Mouse (Mus musculus) cerebral cortex, adult 2 months (tissue): ENCODE measurements around the gene BC017158.

Source experiments
- WGBS: fragments of 180-500 bp; shearing (Covaris S2); methylation state at CpG from one replicate; pipeline ENCODE4 v1.1.7; 2018; 5-methylcytosine and 5-hydroxymethylcytosine counted together

The BC017158 gene

DNA sequence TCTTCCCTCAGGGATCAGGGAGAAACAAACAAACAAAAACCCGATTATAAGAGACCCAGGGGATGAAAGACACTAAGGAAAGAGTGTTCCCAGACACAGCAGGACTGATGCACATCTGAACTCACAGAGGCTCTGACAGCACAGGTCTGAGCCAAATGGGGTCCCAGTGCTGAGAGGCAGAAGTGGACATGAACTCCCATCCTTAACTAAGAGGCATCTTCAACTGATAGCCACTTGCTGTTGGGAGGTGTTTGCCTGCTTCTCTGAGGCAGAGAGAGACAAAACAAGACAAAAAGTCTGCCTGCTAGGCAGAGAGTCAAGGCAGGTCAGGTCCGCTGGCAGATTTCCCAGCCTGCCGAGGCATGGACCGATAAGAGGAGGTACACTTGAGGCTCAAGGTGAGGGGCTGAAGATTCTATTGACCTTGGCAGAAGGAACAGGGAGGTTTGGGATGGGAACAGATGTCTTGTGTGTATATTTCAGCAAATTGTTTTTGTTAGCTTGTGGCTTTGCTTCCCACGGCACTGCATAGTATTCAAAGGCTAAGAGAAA, 41.1 kb downstream of the BC017158 start:
- WGBS, result 36% methylated on average over 5 of the region's 5 CpGs

DNA sequence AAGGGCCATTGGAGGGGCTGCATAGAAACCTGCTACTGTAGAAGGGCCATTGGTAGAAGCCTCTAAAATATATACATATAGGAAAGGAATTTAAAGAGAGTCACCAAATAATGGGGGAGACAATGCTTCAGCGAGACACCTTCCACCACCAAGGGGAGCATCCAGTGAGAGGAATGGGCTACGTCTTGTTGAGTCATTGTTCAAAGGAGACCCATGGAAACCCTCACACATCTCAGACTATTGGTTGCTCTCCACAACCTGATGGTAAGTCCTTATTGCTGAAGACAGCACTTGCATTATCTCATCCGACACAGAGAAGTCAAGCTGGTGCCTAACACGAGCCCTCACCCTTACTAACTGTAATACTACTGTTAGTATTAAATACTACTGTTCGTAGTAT, 42.2 kb downstream of the BC017158 start:
- WGBS, result 91% methylated on average over 5 of the region's 5 CpGs

DNA sequence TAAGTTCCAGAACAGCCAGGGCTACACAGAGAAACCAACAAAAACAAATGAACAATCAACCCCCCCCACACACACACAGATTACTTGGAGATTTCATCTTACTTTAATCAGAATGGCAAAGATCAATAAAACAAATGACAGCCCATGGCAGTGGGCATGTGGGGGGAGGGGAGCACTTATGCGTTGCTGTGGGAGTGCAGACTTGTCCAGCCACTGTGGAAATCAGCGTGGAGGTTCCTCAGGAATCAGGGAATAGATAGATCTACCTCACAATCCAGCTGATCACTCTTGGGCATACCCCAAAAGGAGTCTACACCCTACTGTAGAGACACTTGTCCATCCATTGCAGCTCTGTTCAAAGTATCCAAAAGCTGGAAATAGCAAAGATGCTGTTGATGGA, 43.0 kb downstream of the BC017158 start:
- 61% methylated on average over 2 of the region's 2 CpGs for WGBS

DNA sequence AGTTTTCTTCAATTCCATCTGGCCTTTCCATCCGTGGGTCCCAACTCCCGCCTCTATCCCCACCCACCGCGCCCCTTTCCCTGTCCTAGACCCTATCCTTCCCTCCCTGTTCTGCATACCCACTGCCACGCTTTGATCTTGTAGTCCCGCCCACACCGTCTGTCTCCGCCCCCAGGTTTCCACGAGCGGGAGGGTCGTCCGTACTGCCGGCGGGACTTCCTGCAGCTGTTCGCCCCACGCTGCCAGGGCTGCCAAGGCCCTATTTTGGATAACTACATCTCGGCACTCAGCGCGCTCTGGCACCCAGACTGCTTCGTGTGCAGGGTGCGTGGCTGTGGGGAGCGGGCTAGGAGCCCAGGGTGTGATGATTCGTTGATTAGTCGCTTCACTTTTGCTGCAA, 45.4 kb downstream of the BC017158 start:
- 16% methylated on average over 24 of the region's 24 CpGs for WGBS

DNA sequence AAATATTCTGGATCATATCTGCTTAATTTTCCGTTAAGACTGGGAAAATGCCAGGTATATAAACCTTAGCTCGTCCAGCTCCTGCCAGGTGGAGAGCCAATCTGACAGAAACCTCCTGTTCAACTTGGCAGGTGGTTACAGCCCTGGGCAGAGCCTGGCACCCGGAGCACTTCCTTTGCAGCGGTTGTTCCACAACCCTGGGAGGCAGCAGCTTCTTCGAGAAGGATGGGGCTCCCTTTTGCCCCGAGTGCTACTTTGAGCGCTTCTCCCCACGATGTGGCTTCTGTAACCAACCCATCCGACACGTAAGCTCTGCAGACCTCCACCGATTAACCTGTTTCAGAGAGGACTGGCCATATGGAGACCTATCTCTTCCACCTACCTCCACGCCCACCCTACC, 46.0 kb downstream of the BC017158 start:
- 53% methylated on average over 12 of the region's 12 CpGs for WGBS

DNA sequence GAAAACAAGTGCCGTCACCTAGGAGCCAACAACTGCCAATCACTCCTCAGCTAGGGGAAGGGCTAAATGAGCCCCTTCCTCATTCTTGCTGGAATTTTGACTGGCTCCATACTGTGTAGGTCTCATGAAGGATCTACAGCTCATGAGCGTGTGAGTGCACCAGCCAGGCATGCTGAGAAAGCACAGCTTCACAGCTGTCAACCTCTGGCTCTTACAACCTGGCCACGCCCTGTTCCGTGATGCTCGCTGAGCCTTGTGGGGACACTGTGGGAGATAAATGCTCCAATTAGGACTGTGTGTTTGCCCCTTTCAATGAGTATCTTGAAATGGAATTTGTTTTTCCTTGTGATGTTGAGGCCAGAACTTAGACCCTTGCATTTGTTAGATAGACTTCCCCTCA, 48.0 kb downstream of the BC017158 start:
- WGBS, result 90% methylated on average over 5 of the region's 5 CpGs

DNA sequence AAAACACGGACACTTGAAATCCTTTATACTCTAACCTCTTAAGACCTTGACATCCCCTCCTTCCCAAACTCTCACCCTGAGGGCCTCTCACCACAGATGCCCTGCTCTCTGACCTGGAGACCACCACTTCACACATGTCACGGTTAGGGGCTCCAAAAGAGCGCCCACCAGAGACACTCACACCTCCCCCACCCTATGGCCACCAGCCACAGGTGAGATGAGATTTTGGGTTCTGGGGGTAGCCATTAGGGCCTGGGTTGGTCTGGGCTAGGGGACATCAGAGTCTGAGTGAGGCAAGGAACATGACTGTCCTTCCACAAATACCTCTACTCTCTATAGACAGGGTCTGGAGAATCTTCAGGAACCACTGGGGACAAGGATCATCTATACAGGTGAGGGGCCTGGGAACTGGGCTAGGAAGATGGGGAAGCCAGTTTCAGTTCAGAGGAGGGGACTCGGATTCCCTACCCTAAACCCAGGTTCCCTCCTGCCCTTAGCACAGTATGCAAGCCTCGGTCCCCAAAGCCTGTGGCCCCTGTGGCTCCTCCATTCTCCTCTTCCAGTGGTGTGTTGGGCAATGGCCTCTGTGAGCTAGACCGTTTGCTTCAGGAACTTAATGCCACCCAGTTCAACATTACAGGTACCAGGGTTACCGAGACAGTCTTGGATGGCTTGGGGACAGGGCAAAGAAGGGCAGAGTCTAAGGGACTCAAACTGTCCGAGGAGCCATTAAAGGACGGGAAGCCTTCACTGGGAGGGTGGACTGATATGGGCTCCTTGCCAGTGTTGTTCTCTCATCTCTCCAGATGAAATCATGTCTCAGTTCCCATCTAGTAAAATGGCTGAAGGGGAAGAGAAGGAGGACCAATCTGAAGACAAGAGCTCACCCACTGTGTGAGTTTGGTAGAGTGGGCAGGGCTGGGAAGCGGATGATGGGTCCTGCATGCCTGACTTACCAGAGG, 49.6 kb downstream of the BC017158 start:
- WGBS, result 80% methylated on average over 10 of the region's 10 CpGs

DNA sequence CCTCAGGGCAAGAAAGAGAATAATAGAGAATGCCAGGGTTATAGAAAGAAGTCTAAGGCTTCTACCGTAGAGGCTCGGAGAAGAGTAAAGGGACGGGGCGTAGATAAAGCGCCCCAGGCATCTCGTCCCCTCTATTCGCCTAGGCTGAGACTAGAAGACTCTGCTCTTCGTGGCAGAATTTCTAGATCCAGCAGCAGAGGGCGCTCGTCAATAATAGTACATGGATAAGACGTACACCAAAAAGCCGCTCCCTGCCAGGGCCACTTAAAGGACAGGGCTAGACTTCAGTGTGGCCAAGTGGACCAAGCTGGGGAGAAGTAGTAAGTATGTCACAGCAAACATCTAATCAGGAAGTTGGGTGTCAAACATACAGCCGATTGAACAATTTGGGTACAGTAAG, 50.5 kb downstream of the BC017158 start:
- 1% methylated on average over 13 of the region's 13 CpGs for WGBS

DNA sequence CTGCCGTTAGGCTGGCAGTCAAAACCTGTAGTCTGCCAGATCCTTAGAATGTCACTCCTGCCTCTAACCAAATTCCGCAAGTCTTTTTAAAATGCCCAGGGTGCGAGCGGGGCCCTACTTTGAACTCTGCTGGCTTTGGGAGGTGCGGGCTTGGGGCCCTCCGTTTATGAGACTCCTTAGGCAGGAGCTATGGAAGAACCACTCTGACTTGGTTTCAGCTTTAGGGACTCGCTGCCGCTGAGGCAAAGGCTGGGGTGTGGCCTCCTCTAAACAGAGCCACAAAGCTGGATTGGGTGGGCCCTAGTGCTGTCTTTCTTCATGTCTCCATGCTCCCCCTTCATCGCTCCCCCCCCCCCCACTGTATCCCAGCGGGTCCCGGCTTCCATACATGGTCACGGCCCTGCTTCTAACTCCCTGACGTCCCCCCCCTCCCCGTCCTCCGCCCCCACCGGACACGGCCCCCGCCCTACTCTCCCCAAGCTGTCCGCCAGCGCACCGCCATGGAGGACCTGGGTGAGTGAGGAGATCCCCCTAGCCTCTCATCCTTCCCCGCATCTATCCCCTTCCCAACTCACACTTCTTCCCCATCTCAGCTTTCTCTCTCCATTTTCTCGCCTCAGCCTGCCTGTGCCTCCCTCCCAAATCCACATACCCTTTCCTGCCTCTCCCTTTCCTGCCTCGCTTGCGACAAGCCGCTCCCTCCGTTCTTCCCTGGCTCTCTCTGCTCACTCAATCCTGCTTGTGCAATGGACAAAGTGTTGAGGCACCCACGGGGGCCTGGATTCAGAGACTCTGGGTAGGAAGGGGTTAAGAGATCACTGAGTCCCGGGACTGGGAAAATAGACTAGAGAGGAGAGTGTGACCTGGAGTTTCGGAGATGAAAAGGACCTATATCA, 51.2 kb downstream of the BC017158 start, which contains the start of gene Tgfb1i1:
Tgfb1i1 (plus strand) TSS at position 317 of the 896 bp plus-strand sequence.
- WGBS, result 3% methylated on average over 28 of the region's 30 CpGs

DNA sequence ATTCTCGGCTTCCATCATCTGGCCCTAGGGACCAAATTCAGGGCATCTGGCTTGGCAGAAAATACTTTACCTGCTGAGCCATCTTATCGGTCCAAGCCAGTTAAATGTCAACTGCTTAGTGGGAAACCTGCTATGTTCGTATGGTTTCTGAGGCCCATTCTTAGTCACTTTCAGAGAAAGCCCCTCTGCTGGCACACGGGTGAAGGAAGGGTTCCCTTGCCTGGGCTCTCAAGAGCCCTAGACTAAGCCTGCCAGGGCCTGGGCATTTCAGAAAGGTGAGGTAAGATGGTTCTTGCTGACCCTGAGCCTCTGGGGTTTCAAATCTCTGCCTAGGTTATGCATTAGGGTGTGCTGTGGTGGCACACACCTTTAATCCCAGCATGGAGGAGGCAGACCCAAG, 52.4 kb downstream of the BC017158 start:
- WGBS, result 92% methylated on average over 4 of the region's 4 CpGs

DNA sequence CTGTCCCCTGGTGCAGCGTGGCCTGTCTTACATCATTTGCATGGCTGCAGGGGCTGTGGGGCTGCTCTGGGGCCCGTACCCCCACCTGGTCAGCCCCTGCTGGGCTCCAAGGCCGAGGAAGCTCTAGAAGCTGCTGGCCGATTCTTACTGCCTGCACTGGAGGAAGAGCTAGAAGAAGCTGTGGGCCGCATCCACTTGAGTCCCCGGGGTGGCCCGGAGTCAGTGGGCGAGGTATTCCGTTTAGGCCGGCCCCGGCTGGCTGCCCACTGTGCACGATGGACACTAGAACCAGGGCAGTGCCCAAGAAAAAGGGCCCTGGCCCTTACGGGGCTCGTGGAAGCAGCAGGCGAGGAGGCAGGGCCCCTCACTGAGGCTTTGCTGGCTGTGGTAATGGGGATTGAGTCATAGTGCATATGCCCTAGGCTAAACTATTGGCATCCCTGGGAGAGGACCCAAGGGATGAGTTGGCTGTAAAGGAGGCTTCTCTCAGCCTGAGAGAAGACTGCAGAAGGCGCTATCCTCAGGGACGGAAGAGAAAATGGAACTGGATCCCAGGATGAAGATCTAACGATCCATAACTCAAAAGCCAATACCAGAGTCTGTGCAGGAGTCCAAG, 53.5 kb downstream of the BC017158 start:
- WGBS, result 87% methylated on average over 18 of the region's 18 CpGs

DNA sequence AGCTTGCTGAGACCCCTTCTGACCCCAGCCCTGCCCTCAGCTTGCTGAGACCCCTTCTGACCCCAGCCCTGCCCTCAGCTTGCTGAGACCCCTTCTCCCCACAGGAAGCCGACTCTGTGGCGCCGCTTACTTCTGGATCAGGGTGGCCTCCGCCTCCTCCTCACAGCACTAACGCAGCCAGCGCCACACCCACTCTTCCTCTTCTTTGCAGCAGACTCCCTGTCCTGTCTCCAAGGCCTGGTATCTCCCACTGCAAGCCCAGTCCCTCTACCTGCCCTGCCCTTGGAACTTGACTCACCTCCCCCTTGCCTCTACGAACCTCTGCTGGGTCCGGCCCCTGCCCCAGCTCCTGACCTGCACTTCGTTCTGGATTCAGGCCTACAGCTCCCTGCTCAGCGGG, 54.0 kb downstream of the BC017158 start:
- WGBS, result 59% methylated on average over 10 of the region's 10 CpGs

DNA sequence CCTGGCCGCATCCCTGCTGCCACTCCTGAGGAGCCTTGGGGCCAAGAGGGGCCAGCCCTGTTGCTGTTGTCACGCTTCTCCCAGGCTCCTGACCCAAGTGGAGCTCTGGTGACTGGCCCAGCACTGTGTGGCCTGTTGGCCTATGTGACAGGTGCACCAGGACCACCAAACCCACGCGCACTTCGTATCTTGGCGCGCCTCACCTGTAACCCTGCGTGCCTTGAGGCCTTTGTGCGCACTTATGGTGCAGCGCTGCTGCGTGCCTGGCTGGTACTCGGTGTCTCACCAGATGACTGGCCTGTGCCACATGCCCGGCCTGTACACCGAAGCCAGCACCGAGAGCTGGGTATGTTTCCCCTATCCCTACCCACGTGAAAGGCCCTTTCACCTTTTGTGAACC, 55.6 kb downstream of the BC017158 start:
- 97% methylated on average over 16 of the region's 16 CpGs for WGBS

DNA sequence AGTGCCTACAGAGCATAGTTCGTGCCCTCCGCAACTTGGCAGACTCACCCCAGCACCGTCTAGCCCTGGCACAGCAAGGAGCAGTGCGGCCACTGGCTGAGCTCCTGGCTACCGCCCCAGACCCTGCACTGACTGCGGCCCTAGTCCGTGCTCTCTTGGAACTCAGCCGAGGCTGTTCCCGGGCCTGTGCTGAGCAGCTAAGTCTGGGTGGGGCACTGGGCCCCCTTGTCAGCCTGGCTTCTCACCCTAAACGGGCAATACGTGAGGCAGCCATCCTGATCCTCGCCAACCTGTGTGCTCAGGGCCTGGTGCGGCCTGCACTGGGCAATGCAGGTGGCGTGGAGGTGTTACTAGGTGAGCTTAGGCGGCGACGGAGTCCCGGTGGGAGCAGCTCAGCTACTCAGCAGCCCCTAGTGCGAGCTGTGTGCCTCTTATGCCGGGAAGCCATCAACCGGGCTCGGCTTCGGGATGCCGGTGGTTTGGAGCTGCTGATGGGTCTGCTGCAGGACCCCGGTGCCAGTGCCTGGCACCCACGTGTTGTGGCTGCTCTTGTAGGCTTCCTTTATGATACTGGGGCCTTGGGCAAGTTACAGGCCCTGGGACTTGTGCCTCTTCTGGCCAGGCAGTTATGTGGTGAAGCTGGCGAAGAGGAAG, 57.7 kb downstream of the BC017158 start:
- WGBS, result 84% methylated on average over 27 of the region's 27 CpGs

DNA sequence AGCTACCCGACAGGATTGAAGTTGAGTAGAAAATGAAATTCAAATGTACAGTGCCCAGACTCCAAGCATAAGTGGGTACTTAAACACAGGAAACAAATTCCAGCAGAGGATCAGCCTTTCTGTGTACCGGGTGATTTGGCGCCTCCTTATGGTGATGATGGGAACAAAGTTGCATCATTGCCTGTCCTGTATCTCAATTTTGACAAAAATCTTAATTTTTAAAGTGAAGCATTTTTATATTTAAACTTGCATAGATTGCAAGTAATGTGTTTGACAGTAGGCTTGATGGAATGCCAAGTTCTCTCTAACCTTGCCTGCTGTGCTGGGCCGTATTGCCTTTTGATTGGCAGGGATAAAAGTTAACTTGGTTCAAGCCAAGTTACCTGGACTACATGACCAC, 59.0 kb downstream of the BC017158 start:
- WGBS, result 15% methylated on average over 4 of the region's 4 CpGs

DNA sequence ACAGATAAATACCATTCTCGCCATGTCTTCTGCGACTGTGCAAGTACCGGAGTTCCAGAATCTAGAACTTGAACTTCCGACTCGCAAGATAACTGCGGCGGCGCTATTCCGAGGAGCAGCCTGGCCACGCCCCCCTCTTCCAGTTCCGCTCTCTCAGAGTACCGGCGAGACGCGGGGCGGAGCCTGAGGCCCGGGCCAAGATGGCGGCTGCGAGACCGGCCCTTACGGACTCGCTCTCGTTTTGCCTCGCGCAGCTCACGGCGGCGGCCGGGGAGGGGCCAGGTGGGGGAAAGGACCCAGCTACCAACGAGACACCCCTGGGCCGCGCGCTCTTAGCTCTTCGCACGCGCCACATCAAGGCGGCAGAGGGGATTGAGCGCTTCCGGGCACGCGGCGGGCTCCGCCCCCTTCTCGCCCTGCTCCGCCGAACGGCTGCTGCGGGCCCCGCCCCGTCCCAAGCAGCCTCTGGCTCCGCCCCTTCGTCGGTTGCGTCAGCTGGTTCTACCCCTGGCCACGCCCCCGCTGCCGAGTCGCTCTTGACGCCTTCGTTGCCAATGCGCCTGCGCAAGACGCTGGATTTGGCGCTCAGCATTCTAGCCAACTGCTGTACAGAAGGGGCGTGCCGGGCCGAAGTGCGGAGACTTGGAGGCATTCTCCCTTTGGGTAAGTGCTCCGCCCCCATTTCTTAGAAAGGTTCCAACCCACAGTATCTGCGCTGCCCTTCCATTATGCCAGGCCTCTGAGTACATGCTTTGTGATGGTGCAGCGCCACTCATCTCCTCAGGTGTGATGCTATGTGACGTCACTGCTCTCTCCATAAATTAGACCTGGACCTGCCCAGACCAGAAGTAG, 59.8 kb downstream of the BC017158 start, which contains the start of gene 9130023H24Rik:
9130023H24Rik (minus strand) TSS at position 105 of the 852 bp plus-strand sequence.
- WGBS, result under 1% methylated on average over 72 of the region's 72 CpGs

DNA sequence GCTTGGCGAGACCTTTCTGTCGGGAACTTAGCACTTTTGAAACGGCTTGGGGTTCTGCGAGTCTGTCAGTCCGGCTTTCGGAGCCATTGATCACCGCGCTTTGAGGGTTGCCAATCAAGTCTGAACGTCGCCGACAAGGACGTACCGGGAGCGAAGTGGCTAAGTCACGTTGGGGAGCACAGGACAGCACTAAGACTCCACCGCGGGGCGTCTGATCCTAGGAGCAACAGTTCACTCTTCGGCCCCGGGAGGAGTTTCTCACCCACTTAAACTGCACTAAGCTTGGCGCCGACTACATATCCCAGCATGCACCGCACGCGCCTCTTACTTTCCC, 60.4 kb downstream of the BC017158 start:
- WGBS, result under 1% methylated on average over 25 of the region's 25 CpGs

DNA sequence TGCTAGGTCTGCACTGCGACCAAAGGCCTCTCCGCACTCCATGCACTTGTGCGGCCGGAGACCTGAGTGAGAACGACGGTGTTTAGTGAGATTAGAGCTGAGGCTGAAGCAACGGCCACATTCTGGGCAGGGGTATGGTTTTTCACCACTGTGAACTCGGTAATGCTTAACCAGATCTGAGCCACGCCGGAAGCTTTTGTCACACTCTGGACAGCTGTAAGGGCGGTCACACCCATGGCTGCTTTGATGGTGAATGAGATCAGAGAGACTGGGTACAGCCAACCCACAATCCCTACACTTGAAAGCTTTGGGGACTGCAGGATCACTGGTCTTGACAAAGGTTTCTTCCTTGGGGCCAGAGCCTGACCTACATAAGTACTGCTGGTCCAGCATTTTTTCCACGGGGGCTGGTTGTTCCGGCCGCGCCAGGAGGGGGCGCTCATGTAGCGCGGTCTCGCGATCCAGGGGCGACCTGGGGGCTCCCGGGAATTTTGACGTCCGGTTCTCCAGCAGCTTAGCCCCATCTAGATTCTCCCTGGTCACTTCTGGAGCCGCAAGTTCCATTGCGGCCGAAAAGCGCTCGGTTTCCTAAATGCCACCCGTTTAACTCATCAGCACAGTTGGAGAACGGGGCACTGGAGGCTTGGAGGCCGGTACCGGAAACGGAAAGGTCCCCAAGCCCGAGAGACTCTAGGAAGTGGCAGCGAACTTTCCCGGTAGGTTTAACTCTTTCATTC, 60.9 kb downstream of the BC017158 start, which contains the start of gene Armc5:
Armc5 (plus strand) TSS at position 487 of the 737 bp plus-strand sequence.
- 23% methylated on average over 37 of the region's 37 CpGs for WGBS

DNA sequence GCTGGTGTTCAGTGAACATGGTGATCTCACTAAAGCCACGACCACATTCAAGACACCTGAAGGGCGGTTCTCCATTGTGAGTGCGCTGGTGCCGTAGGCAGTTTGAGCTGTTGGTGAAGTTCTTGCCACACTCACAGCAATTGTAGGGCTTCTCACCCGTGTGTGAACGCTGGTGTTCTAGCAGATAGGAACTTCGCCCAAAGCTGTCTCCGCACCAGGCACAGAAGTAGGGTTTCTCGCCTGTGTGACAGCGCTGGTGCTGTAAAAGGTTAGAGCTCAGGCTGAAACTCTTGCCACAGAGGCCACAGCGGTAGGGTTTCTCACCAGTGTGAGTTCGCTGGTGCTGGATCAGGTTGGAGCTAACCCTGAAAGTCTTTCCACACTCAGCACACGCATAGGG, 61.5 kb downstream of the BC017158 start:
- 94% methylated on average over 13 of the region's 13 CpGs for WGBS
